Mouse (Mus musculus) T-cell, adult 2 months (primary cell): ENCODE measurements around the gene Cyp39a1.

Experiments used
- DNase-seq: peaks from one replicate; pipeline ENCODE4 v3.0.0; 2022; ENCODE audit warnings: low spot score

The Cyp39a1 gene

DNA sequence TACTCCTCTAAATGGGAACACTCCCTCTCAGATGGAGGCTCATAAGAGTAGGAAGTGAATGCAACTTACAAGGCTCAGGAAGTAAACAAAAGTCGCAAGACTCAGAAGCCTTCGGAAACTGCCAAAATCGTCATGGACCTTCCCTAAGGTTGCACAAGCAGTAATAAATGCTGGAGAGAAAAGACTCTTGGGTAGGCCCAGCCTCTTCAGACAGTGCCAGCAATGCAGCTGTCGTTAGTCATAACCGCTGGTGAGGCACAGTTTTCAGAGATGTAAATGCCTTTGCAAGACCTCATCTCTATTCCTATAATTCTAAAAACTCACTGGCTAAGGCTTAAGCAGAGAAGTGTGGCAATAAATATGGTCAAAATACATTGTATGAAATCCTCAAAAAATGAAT, 121.0 kb downstream of the Cyp39a1 start:
- DNase-seq = no peak

DNA sequence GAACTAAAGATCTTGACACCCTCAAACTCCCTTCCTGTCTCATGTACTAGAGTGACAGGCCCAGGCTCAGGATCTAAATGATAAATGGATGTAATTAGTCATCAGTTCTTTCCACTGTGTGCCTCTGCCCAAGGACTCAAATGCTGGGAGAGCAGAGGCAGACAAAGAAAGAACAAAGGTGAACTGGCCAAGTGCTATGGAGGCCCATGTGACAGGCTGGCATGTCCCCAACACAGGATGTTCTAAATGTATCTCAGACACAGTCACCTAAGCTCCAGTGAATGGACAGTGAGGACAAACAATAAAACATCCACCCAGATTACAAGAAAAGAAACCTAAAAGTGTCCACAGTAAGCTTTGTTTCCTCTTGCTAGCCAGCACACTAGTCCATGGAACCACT, 122.2 kb downstream of the Cyp39a1 start:
- DNase-seq = no peak

DNA sequence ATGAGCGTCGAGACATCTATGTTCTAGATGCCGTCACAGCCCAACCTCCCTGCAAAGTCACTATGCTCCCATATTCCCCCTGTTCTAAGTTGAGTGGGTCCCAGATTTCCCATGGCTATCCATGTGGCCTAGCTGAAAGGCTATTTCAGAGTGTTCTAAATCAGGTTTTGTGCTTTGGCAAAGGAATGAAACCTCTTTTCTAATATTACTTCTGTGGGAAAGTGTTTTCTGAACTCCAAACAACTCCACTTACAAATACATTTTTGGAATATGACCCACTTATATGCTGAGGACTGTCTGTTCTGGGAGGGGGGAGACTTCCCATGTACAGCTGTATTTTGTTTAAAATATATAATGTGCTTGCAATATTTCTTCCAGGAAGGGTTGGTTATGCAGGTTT, 124.5 kb downstream of the Cyp39a1 start:
- DNase-seq = no peak

DNA sequence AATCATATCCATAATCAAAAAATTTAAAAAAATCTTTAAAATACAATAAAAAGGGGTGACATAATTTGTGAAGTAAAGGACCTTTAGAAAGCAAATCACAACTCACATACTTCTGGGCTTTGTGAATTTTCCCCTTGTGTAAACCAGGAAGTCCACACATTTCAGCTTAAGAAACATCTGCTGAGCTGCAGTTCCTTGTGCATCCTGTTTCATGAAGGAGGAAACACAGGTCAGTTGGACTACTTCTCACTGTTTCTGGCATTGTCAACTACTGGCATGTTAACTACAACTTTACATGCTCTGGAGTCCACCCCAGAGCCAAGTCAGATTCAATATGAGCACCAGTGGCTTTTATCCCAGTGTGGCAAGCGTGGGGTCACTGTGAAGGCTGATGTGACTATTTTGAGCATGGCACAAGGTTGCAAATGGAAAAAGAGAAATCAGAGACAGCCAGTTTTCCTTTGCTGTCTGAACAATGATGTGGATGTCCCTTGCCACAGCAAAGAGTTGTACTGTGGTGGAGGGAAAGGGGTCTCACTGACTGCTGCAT, 127.6 kb downstream of the Cyp39a1 start:
- no peak for DNase-seq
